Mouse (Mus musculus): ENCODE measurements around the gene Jmjd1c.

Gene Jmjd1c

GRCm38 (mm10) chr10:67298856-67299255 lies 202.9 kb downstream of the Jmjd1c start:
- DNase-seq (ENCODE audit: low read depth, low spot score): no peak

DNA sequence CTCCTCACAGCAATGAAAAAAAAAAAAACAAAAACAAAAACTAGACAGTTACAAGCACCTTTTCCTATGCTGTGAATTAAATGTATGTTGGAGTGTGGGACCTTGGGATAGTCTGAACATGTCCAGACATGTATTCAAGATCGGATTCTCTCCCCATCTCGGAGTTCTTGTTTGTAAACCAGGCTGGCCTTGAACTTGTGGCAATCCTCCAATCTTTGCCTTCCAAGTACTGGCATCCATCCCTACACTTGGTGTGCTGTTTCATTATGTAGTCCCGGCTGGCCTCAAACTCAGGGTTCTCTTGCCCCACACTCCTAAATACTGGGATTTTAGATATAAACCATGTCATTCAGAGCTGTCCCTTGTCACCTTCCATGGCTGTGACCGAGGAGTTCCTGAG lies 203.4 kb downstream of the Jmjd1c start:
- DNase-seq (ENCODE audit: low read depth, low spot score): no peak

GRCm38 (mm10) chr10:67301046-67301445 lies 205.1 kb downstream of the Jmjd1c start:
- no peak for DNase-seq (ENCODE audit: low read depth, low spot score)

- DNase-seq (ENCODE audit: low read depth, low spot score): no peak
Observed at GRCm38 (mm10) chr10:67302340-67302739, 206.4 kb downstream of the Jmjd1c start.
